Mouse (Mus musculus) hindbrain, embryonic 13.5 days (tissue): ENCODE results near the gene Rnf185. TPM values are rescaled to one million over a fixed set of nuclear protein-coding genes. Genes with fewer than 3 reads are reported as not detected.

Experiments used
- ATAC-seq: fragments of 200-750 bp; cut with Nextera tagmentation; 2 replicates; pipeline ENCODE4 v1.8.0; 2017; ENCODE audit warnings: moderate TSS enrichment; ENCODE audit not compliant: low FRiP score
- H3K27ac ChIP-seq: fragments of 300-500 bp; sonication (generic); 2 replicates; pipeline ENCODE4 v1.5.1; 2015; ENCODE audit warnings: inconsistent platforms, mild to moderate bottlenecking, moderate library complexity
- H3K27me3 ChIP-seq: fragments of 300-500 bp; sonication (generic); 2 replicates; pipeline ENCODE4 v1.6.1; 2015; ENCODE audit warnings: mild to moderate bottlenecking, inconsistent platforms
- H3K36me3 ChIP-seq: fragments of 300-500 bp; sonication (generic); 2 replicates; pipeline ENCODE4 v1.6.1; 2015; ENCODE audit warnings: mild to moderate bottlenecking, inconsistent platforms
- H3K4me1 ChIP-seq: fragments of 300-500 bp; sonication (generic); replicated peaks from 2 replicates; pipeline ENCODE4 v1.6.1; 2015; ENCODE audit warnings: inconsistent platforms
- H3K4me2 ChIP-seq: fragments of 300-500 bp; sonication (generic); 2 replicates; pipeline ENCODE4 v1.6.1; 2015; ENCODE audit warnings: inconsistent platforms, mild to moderate bottlenecking, moderate library complexity
- H3K4me3 ChIP-seq: fragments of 300-500 bp; sonication (generic); 2 replicates; pipeline ENCODE4 v1.5.1; 2015; ENCODE audit warnings: mild to moderate bottlenecking, inconsistent platforms
- H3K9ac ChIP-seq: fragments of 300-500 bp; sonication (generic); 2 replicates; pipeline ENCODE4 v1.6.1; 2015; ENCODE audit warnings: mild to moderate bottlenecking, inconsistent platforms
- H3K9me3 ChIP-seq: fragments of 300-500 bp; sonication (generic); 2 replicates; pipeline ENCODE4 v1.6.1; 2016; ENCODE audit warnings: inconsistent platforms
- WGBS: fragments of 180-500 bp; shearing (Covaris S2); methylation state at CpG from one replicate; pipeline ENCODE4 v1.1.7; 2015; 5-methylcytosine and 5-hydroxymethylcytosine counted together
- polyA plus RNA-seq: library from polyadenylated mRNA; unstranded; fragments of >200 nt; fragmentation: Nextera tagmentation; extraction: Ambion mirVana; gene quantifications from 2 replicates; pipeline ENCODE4 v1.2.1, GENCODE M21; 2015

Rnf185 gene
- polyA plus RNA-seq, 1 experiment from 2014 or later: 42.9 TPM

GRCm38 (mm10) chr11:3408997-3409732 lies 43.0 kb downstream of the Rnf185 start, which contains the start of gene Limk2:
Limk2 (minus strand) TSS chr11:3409189.
- 3% methylated on average over 45 of the region's 45 CpGs for WGBS
- H3K9ac ChIP-seq: peak within 1 kb of the TSS; percentile 82
- ATAC-seq: peak; percentile 92

GRCm38 (mm10) chr11:3408131-3408996 lies 43.8 kb downstream of the Rnf185 start:
- no peak for ATAC-seq
- Histone ChIP-seq H3K27me3 (no peaks in the 10 kb centered on the region), H3K4me2 (peak overlapping the region; percentile 77), H3K9ac (peak overlapping the region; percentile 82), H3K4me1 (peaks cover 9% of the 10 kb centered on the region), H3K4me3 (peak overlapping the region; percentile 68), H3K9me3 (no peaks in the 10 kb centered on the region), H3K36me3 (no peaks in the 10 kb centered on the region), H3K27ac (peak overlapping the region; percentile 79)
- WGBS: 7% methylated on average over 34 of the region's 34 CpGs

More at GRCm38 (mm10) chr11:3408997-3409732, 43.0 kb downstream of the Rnf185 start, which contains the start of gene Limk2:
- Histone ChIP-seq H3K9me3 (no peaks in the 10 kb centered on the region), H3K4me3 (peak within 1 kb of the TSS; percentile 68), H3K4me2 (peak within 1 kb of the TSS; percentile 77), H3K36me3 (peaks cover 7% of the 10 kb centered on the region), H3K27ac (peak within 1 kb of the TSS; percentile 79), H3K27me3 (no peaks in the 10 kb centered on the region), H3K4me1 (peaks cover 9% of the 10 kb centered on the region)

- Histone ChIP-seq H3K4me3 (no peak overlapping the region), H3K9ac (no peak overlapping the region), H3K27ac (no peak overlapping the region), H3K4me1 (peaks cover 9% of the 10 kb centered on the region), H3K9me3 (no peaks in the 10 kb centered on the region), H3K27me3 (no peaks in the 10 kb centered on the region), H3K36me3 (no peaks in the 10 kb centered on the region), H3K4me2 (no peak overlapping the region)
- ATAC-seq: no peak
- 88% methylated on average over 7 of the region's 7 CpGs for WGBS
These were observed 47.7 kb downstream of the Rnf185 start for GRCm38 (mm10) chr11:3404287-3405047.

- no peak overlapping the region for H3K4me2 ChIP-seq
- no peak overlapping the region for H3K9ac ChIP-seq
- no peak overlapping the region for H3K4me3 ChIP-seq
- no peaks in the 10 kb centered on the region for H3K9me3 ChIP-seq
- H3K27me3 ChIP-seq: no peaks in the 10 kb centered on the region
- H3K27ac ChIP-seq: no peak overlapping the region
- WGBS: 96% methylated on average over 3 of the region's 3 CpGs
- H3K36me3 ChIP-seq: no peaks in the 10 kb centered on the region
- no peak for ATAC-seq
- peaks cover 2% of the 10 kb centered on the region for H3K4me1 ChIP-seq
These were observed 49.1 kb downstream of the Rnf185 start for GRCm38 (mm10) chr11:3403024-3403423.

GRCm38 (mm10) chr11:3398318-3398717 lies 53.8 kb downstream of the Rnf185 start:
- H3K36me3 ChIP-seq: no peaks in the 10 kb centered on the region
- H3K27me3 ChIP-seq: no peaks in the 10 kb centered on the region
- H3K27ac ChIP-seq: no peak overlapping the region
- 89% methylated on average over 1 of the region's 1 CpGs for WGBS
- H3K4me2 ChIP-seq: no peak overlapping the region
- peaks cover 14% of the 10 kb centered on the region for H3K4me1 ChIP-seq
- no peaks in the 10 kb centered on the region for H3K9me3 ChIP-seq
- ATAC-seq: no peak
- no peak overlapping the region for H3K4me3 ChIP-seq
- H3K9ac ChIP-seq: no peak overlapping the region

GRCm38 (mm10) chr11:3396562-3396961 lies 55.6 kb downstream of the Rnf185 start:
- H3K9ac ChIP-seq: peak overlapping the region; percentile 49; the same call in 1 of the 2 replicates
- peaks cover 14% of the 10 kb centered on the region for H3K4me1 ChIP-seq
- H3K4me3 ChIP-seq: no peak overlapping the region
- H3K9me3 ChIP-seq: no peaks in the 10 kb centered on the region
- H3K27me3 ChIP-seq: no peaks in the 10 kb centered on the region
- H3K36me3 ChIP-seq: no peaks in the 10 kb centered on the region
- no peak overlapping the region for H3K4me2 ChIP-seq
- peak overlapping the region; percentile 75 for H3K27ac ChIP-seq
- ATAC-seq: peak; percentile 87
- WGBS: 25% methylated on average over 8 of the region's 8 CpGs

- Histone ChIP-seq H3K27me3 (no peaks in the 10 kb centered on the region), H3K36me3 (no peaks in the 10 kb centered on the region), H3K4me3 (no peak overlapping the region), H3K4me2 (no peak overlapping the region), H3K4me1 (peaks cover 14% of the 10 kb centered on the region), H3K27ac (peak overlapping the region; percentile 42), H3K9ac (no peak overlapping the region), H3K9me3 (no peaks in the 10 kb centered on the region)
- 26% methylated on average over 3 of the region's 3 CpGs for WGBS
- peak; percentile 85 for ATAC-seq
These were observed 56.1 kb downstream of the Rnf185 start for GRCm38 (mm10) chr11:3396091-3396490.

- peaks cover 14% of the 10 kb centered on the region for H3K4me1 ChIP-seq
- H3K9me3 ChIP-seq: no peaks in the 10 kb centered on the region
- H3K9ac ChIP-seq: no peak overlapping the region
- H3K27me3 ChIP-seq: no peaks in the 10 kb centered on the region
- no peak overlapping the region for H3K4me3 ChIP-seq
- 0 out of 2 replicates have a peak overlapping the region, but pooled peaks have one; percentile 35 for H3K27ac ChIP-seq
- no peak for ATAC-seq
- 49% methylated on average over 5 of the region's 5 CpGs for WGBS
- H3K36me3 ChIP-seq: no peaks in the 10 kb centered on the region
- H3K4me2 ChIP-seq: no peak overlapping the region
These were observed 57.6 kb downstream of the Rnf185 start for GRCm38 (mm10) chr11:3394520-3394919.

- no peak overlapping the region for H3K4me3 ChIP-seq
- peaks cover 14% of the 10 kb centered on the region for H3K4me1 ChIP-seq
- no peaks in the 10 kb centered on the region for H3K36me3 ChIP-seq
- 84% methylated on average over 8 of the region's 8 CpGs for WGBS
- no peak for ATAC-seq
- no peak overlapping the region for H3K4me2 ChIP-seq
- no peak overlapping the region for H3K9ac ChIP-seq
- H3K27me3 ChIP-seq: no peaks in the 10 kb centered on the region
- H3K9me3 ChIP-seq: no peaks in the 10 kb centered on the region
- H3K27ac ChIP-seq: no peak overlapping the region
These were observed 59.6 kb downstream of the Rnf185 start for GRCm38 (mm10) chr11:3392526-3392925.

GRCm38 (mm10) chr11:3390789-3391188 lies 61.4 kb downstream of the Rnf185 start:
- Histone ChIP-seq H3K27ac (no peak overlapping the region), H3K27me3 (no peaks in the 10 kb centered on the region), H3K4me3 (no peak overlapping the region), H3K4me1 (no peaks in the 10 kb centered on the region), H3K4me2 (no peak overlapping the region), H3K9ac (no peak overlapping the region), H3K9me3 (no peaks in the 10 kb centered on the region), H3K36me3 (no peaks in the 10 kb centered on the region)
- WGBS: 91% methylated on average over 5 of the region's 5 CpGs
- no peak for ATAC-seq

GRCm38 (mm10) chr11:3389996-3390395 lies 62.2 kb downstream of the Rnf185 start:
- H3K4me3 ChIP-seq: no peak overlapping the region
- ATAC-seq: no peak
- H3K4me2 ChIP-seq: no peak overlapping the region
- WGBS: 74% methylated on average over 5 of the region's 5 CpGs
- no peaks in the 10 kb centered on the region for H3K4me1 ChIP-seq
- no peaks in the 10 kb centered on the region for H3K9me3 ChIP-seq
- H3K27ac ChIP-seq: no peak overlapping the region
- no peaks in the 10 kb centered on the region for H3K36me3 ChIP-seq
- H3K27me3 ChIP-seq: no peaks in the 10 kb centered on the region
- no peak overlapping the region for H3K9ac ChIP-seq
